Mouse (Mus musculus) CD8-positive naive resting alpha-beta T cell, adult 57 days (primary cell): Measurements from ENCODE around the gene Dram1. TPM values are rescaled to one million over a fixed set of nuclear protein-coding genes. Genes with fewer than 3 reads are reported as not detected.

Experiments
- total RNA-seq: library from RNA; stranded (reverse); gene quantifications from one replicate; pipeline ENCODE4 v1.2.4, GENCODE M21; 2023

Dram1 gene
- total RNA-seq: 0.58 TPM

DNA sequence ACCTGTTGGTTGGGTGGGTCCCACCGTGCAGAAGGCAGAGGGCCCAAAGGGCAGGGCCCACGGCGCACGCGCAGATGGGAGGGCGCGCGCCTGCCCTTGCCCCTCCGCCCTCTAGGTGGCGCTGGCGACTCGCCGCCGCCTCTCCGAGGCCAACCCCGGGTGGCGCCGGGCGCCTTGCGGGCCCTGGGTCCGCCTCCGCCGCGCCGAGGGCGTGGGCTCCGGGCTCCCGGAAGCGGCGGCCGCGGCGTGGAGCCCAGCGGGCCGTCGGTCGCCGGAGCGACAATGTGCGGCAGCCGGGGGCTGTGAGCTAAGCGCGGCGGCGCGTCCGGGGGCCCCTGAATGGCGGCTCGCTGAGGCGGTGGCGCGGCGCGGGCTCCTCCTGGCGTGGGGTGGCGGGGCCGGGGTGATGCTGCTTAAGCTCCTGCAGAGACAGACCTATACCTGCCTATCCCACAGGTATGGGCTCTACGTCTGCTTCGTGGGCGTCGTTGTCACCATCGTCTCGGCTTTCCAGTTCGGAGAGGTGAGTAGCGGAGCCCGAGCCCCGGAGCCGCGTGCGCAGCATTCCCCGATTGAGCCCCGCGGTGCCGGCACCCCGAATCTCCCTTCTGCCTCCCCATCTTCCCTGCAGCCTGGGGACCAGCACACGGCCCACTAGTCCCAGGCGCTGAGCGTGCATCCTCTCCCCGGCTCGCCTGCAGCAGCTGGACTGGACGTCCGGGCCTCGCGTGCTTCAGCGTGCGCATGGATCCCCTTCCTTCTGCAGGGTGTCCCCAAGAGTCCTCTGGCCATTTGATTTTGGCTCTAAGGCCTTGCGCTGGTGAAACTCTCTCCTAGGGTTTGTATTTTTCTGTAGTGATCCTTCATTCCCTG is at the start of gene Dram1, which contains the start of gene Gnptab:
Gene Dram1, minus strand, starts transcription at position 68 of the 873 bp plus-strand sequence.
Gene Gnptab, plus strand, starts transcription at position 120 of the 873 bp plus-strand sequence.

Other genes with a start within 250 kb of the Dram1 start
- gene Parpbp, start 232.1 kb downstream of the Dram1 start, total RNA-seq: 0.31 TPM
- gene Nup37, start 232.1 kb downstream of the Dram1 start, total RNA-seq: 8.6 TPM
- 67.6 TPM for gene Washc3, start 178.0 kb downstream of the Dram1 start, total RNA-seq
- 31.1 TPM for gene Gnptab, start 52 bp upstream of the Dram1 start, total RNA-seq
- not detected for gene Sycp3, start 80.5 kb upstream of the Dram1 start, total RNA-seq
- 4.5 TPM for gene Chpt1, start 125.0 kb upstream of the Dram1 start, total RNA-seq
- gene Mybpc1, start 226.1 kb upstream of the Dram1 start, total RNA-seq: 0.58 TPM